Mouse (Mus musculus): Measurements from ENCODE around the gene Nr2f2. TPM values are rescaled to one million over a fixed set of nuclear protein-coding genes. Genes with fewer than 3 reads are reported as not detected.

Gene Nr2f2
- total RNA-seq (2014; fragmentation: Nextera tagmentation) (not detected in 2 replicates), total RNA-seq (2017) (not detected in 2 replicates)

DNA sequence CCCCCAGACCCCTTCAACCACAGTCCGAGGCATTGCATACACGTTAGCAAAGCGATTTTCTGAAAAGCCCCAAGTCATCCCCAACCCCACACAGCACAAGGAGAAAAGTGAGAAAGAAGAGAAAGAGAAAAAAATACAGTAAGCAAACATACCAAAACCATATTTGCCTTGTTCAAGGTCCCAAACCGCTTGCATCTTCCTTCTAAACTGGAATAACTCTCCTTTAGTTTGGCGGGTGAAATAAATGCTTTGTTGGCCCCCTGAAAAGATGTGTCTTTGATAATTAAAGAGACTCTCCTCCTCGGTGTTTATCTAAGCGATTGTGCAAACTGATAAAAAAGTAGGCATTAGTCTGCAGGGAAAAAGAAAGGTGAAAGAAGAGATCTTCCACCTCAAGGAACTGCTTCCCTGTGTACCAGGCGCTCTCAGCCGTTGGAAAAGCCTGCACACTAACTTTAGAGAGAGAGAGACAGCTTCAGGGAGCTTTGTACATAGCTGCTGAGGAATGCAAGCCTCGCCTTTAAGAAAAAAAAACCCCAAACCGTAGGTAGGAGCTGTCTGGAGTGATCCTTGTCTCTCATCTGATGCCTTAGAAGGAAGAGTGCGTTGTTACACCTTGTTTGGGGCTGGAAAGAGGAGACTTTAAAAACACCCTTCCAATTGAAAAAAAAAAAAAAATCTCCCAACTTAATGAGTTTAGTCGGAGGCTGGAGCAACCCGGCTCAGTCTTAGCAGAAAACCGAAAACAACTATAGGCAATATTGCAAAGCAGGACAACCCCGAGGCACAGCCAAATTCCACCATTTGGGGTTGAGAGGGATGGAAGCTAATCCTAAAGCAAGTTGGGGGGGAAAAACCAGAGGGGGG lies at the start of gene Nr2f2:
Nr2f2 (minus strand) TSS at position 795 of the 867 bp plus-strand sequence.
- no peak for ATAC-seq (replicated peaks; ENCODE audit: low FRiP score, low TSS enrichment, poor library complexity, severe bottlenecking)

DNA sequence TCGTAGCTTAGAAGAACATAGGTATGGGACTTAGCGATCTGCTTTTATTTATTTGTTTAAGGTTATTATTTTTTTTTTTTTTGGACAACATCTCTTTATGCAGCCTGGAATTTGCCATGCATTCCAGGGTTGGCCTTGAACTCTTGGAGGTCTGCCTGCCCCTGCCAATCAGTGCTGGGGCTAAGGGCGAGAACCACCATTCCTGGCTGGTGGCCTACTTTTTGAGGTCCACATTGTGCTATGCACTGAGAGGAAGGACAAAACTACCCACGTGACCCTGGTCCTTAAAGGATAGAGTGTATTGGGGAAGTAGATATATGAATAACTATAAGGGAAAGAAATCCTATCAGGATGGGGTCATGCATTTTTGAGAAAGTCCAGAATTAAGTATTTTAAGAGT lies 47.9 kb upstream of the Nr2f2 start:
- no peak for ATAC-seq (replicated peaks; ENCODE audit: low FRiP score, low TSS enrichment, poor library complexity, severe bottlenecking)

DNA sequence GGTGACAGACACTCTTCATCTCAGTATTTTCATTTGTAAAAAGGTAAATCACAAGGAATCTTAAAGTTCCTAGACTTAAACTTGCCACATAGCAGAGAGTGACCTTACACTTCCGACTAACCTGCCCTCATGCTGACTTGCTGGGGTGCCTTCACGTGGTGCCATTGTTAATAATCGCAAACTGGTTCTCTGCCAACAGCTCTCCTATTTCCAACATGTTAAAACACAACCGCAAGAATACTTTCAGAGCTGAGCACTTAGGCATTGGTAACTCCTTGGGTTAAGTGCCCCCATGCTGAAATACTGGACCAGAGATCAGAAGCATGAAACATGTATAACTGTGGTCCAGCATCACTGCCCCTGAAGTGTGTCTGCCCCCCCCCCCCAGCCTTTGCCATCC lies 47.1 kb upstream of the Nr2f2 start:
- ATAC-seq (replicated peaks; ENCODE audit: low FRiP score, low TSS enrichment, poor library complexity, severe bottlenecking): no peak

DNA sequence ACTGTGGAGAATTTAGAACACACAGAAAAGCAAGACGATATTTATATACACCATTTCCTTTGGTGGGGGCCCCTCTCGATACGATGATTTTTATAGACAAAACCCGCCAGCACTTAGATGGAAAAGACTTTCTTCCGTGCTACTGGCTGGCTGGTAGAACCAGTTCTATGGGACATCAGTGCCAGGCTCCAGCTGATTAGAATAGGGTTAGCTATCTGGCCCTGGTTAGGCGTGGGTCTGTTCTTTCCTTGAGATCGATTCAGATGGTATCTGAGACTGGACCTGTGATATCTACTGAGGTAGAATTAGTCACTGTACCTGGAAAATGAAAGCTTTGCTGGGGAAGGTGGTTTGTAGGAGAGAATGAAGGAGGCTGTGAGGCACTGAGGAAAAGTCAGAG lies 46.4 kb upstream of the Nr2f2 start:
- no peak for ATAC-seq (replicated peaks; ENCODE audit: low FRiP score, low TSS enrichment, poor library complexity, severe bottlenecking)

DNA sequence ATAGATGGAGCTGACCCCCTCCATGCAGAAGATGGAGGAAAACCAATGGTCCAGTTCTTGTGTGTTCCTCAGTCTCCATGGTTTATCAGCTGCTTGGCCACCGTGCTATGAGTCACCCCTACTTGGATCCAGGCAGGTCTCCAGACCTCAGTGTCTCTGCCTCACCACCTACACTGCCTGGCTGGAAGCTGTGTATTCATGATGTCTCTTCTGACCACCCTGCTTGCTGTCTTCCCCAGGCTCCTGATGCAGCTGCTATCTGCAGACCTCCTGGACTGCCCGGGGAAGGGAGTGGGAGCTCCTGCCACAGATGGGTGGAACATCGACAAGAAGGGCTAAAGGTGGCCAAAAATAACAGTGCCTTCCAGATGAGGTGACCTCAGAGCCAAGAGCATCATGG lies 43.8 kb upstream of the Nr2f2 start:
- no peak for ATAC-seq (replicated peaks; ENCODE audit: low FRiP score, low TSS enrichment, poor library complexity, severe bottlenecking)

DNA sequence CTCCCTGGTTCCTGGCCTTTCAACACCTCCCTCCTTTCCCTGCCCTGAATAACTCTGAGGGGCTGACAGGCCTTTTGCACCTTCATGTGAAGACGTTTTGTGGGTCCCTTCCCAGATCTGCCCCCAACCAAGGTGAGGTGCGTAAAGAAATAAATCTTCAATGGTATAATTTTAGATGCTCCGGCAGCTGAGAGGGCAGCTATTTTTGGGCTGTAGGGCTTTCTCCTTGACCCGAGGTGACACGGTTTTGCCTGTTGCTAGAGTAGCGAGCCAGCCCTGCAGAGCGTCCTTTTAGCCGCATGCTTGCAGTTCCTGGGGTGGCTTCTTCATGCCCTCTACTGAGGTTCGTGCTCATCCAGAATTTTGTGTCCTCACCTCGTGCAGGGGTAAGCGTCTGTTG lies 43.4 kb upstream of the Nr2f2 start:
- ATAC-seq (replicated peaks; ENCODE audit: low FRiP score, low TSS enrichment, poor library complexity, severe bottlenecking): no peak

DNA sequence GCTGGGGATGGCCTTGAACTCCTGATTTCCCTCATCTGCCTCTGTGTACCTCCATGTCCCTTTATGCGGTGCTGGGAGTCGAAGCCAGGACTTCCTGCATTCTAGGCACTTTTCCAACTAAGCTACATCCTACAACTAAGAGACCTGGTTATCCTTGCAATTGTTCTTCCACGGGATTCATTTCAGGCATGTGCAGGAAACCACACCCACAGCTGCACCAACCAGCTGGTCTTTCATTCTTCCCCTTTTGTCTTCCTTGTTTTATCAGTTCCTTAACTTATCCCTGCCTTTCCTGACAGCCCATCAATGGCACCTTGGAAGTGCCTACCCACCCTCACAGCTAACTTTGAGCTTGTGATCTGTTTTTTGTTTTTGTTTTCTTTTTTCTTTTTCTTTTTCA lies 42.3 kb upstream of the Nr2f2 start:
- ATAC-seq (replicated peaks; ENCODE audit: low FRiP score, low TSS enrichment, poor library complexity, severe bottlenecking): no peak

DNA sequence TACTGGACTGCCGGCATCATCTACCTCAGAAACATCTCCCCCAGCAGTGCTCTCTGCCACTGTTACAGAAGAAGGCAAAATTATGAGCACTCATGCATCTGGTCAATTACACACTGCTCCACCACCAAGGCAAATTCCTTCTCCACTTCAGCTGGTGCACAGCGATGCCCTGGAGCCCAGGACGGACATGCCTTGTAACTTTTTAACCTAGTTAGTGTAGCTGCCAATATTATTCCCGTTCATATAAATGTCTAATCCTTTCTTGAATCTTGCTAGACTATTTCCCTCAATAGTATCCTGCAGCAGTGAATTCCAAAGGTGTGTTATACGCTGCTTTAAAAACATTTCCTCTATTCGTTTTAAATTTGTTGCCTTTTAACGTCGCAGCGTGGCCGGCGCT lies 40.6 kb upstream of the Nr2f2 start:
- no peak for ATAC-seq (replicated peaks; ENCODE audit: low FRiP score, low TSS enrichment, poor library complexity, severe bottlenecking)

DNA sequence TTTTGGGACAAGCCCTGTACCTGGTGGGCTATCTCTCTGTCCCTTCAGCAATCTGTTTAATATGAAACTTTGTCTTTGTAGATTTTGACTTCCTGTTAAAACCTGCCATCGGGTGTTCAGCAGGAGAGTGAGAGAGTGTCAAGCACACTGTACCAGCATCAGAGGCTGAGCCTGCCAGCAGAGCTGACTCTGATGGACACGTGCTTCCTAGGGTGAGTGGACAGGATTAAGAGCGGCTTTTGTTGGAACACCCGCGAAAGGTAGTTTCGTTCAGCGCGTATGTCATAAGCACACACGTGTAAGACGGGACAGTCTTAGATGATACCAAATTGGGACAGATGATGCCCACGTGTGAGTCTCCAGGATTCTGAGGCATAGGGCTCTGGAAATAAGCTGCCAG lies 40.0 kb upstream of the Nr2f2 start:
- no peak for ATAC-seq (replicated peaks; ENCODE audit: low FRiP score, low TSS enrichment, poor library complexity, severe bottlenecking)

DNA sequence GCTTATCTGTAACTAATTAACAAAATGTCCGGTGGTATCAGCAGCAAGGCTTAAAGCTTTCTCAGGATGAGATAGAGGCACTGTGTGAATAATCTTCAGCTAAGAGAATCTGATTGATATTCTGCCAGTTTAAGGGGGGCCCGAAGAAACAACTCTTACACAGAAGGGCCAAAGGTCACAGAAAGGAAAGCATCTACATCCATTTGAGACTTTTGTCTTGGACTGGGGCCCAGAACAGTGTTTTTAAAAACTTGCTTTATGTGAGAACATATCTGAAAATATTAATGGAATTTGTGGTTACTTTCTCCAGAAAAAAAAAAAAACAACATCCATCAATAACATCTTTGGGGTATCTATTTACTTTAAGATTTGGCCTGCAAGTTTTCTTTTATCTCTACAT lies 38.9 kb upstream of the Nr2f2 start:
- no peak for ATAC-seq (replicated peaks; ENCODE audit: low FRiP score, low TSS enrichment, poor library complexity, severe bottlenecking)

DNA sequence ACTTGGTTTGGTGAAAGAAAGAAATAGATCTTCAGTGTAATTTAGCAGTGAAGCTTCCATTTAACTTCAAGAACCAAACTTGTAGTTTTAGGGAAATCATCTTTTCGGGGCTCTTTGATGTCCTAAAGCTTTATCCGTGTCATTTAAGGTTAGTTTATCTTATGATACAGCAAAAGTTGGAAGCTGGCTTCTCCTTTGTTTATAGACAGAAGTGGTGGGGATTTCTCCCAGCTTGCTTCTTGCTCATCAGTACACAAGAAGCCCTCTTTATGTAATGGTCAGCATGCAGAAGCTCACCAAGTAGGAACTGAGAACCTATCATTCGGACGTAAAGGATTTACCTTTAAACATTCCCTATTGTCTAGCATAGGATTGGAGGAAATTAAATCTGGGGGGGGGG lies 16.3 kb upstream of the Nr2f2 start:
- ATAC-seq (replicated peaks; ENCODE audit: low FRiP score, low TSS enrichment, poor library complexity, severe bottlenecking): no peak

DNA sequence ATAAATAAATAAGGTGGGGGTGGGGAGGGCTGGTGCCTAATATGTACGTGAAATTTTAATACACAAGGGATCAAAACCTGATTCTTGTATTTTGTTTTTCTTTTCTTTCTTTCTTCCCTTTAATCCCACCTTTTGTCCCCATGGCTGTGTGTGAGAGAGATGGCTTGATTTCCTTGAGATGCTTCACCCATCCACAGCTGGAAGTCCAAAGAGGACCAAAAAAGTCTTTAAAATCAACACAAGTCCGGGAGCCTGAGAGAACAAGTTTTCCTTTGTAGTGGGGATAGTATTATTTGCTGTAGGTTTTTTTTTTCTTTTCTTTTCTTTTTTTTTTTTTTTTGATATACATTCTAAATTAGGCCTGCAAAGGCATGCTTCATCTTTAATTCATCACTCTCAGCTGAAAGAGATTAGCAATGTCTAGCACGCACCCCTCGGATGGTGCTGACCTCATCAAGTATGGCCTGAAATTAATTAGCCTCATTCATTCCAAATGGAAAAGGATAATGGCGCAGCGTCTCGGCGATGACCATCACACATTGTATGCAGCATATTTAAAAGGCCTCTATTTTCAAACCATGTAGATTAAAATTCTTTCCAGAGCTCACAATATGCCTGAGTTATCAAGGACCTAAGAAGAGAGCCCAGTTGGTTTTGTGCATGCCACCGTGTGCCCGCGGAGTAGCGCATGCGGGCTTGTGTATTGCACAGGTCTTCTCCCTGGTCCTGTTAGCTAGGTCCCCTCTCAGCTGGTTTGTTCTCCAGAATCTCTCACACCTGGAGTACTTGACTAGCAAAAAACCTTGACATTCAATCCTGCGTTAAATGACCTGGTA lies 15.1 kb upstream of the Nr2f2 start:
- no peak for ATAC-seq (replicated peaks; ENCODE audit: low FRiP score, low TSS enrichment, poor library complexity, severe bottlenecking)

DNA sequence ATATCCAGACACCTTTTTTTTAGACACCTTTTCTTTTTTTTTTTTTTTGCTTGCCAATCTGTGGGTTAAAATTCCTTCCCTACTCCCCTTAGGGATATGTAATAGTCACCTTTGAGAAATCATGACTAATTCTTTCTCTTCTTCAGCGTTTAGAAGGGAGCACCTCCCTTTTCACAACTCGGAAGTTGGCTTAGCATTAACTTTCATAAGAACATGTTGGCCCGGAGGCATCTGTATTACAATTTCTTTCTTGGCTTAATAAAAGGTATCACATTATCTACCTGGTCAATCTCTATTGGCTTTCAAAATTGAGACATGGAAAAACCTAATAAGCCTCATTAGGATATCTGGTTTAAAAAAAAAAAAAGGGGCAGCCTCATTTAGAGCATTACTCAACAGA lies 14.4 kb upstream of the Nr2f2 start:
- no peak for ATAC-seq (replicated peaks; ENCODE audit: low FRiP score, low TSS enrichment, poor library complexity, severe bottlenecking)

DNA sequence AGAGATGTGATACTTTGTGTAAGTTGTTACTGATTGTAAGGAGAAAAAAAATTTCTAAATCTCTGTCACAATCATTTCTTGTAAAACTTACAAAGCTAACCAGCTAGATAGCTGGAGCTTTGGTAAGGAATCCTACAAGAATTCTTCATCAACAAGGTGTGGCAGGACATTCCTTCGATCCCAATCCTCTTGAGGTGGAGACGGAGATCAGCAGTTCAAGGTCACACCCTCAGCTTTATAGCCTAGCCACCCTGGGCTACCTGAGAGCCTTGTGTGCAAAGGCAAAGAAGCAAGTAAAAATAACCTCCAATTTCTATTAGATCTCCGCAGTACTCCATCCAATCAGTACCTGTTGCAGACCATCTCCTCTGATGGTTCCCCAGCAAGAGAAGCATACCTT lies 13.7 kb upstream of the Nr2f2 start:
- ATAC-seq (replicated peaks; ENCODE audit: low FRiP score, low TSS enrichment, poor library complexity, severe bottlenecking): no peak

DNA sequence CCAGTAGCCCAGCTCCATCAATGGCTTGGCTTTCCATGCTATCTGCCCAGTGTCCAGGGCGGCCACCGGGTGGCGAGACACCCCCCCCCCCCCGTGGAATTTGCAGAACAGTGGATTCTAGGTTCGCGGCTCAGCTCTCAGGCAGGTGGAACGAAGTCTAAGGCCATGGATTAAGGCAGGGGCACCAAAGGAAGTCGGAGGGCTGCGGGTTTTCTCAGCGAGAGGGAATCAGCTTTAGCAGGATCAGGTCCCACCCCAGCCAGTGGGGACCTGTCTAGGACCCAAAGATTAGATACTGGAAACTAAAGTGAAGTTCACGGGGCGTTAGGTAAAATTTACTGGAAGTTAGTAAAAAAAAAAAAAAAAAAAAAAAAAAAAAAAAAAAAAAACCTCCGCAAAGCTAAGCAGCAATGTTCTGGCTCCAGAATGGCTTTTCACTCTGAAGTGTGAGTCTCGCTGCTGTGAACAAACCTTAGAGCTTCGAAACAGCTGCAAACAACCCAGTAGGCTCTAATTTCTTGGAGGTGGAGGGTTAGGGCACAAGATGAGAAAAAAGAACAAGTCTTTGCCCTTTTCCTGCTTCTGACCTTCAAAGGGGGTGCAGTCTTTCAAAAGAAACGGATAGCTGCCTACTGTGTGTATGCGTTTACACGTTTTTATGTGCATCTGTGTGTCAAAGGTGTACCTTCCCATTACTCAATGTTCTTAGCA lies 4.2 kb upstream of the Nr2f2 start:
- no peak for ATAC-seq (replicated peaks; ENCODE audit: low FRiP score, low TSS enrichment, poor library complexity, severe bottlenecking)

DNA sequence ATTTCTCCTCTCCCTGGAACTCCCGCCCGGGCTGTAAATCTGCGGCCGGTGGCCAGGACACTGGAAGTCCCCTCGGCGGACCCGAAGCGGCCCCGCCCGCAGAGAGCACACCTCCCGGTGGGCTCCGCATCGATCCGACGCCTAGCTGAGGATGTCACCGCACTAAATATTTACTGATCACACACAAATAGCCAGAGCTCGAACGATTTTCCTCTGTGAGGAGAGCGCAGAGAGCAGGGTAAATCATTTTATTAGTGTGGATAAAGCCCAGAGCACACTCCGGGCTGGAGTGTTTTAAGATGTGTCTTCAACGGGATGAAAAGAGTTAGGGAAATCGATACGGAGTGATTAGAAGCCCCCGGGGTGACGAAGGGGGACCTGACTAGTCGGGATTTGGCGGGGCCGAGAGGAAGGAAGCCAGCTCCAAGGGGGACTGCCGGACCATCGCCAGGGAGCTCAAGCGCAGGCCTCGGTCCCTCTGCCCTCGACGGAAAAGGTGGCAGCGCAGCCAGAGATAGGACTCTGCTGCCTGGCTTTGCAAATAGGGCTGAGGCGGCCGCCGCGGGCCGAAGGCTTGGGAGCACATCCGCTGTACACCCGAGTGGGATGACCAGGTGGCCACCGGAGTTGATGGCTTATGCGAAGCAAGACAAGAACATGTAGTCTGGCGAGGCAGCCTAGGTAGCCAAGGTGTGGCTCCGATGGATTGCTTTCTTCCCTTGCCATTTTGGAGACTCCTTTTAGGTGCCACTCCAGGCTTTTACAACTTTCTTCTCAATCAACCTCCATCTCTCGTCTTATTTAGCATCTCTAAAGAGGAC lies 3.4 kb upstream of the Nr2f2 start:
- ATAC-seq (replicated peaks; ENCODE audit: low FRiP score, low TSS enrichment, poor library complexity, severe bottlenecking): no peak

DNA sequence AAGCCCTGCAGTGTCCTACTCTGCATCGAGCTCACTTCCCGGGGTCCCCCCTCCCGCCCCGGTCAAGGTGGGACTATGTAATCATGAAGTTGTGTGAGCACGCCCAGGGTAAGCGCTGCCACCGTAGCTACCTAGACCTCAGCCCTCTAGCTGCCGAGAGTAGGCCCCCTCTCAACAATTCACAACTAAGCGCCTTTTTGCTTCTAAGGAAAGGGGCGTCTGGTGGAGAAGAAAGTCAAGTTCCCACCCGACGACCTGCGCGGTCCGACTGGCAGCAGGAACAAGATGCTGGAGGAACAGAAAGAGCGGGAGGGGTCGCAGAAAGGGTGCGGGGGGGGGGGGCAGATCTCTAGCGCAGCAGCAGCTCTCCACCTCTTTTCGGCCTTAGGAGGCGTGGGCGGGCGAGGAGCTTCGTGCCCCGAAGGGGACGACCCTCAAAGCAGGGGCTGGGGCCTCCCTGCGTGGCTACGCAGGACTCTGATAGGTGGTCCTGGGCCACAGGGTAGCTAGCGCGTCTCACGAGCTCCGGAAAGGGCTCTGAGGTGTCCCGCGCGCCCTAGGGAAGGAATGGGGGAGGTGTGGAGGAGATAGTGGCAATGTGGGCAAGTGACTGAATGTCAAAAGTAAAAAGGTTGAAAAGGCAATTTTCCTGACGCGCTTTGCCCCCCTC lies 2.7 kb upstream of the Nr2f2 start:
- ATAC-seq (replicated peaks; ENCODE audit: low FRiP score, low TSS enrichment, poor library complexity, severe bottlenecking): no peak

DNA sequence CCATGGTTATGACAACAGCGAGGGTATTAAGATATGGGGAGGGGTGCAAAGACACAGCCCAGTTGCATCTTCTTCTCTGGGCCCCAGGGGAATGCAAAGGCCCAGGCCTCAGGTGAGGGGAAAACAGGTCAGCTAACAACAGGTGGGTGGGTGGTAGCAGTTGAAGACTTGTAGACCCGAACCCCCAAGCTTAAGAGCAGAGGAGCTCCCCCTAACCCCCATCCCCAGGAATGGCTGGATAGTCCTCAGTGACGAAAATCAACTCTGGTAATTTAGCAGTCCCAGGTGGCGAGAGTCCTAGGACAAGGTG lies 2.2 kb upstream of the Nr2f2 start:
- no peak for ATAC-seq (replicated peaks; ENCODE audit: low FRiP score, low TSS enrichment, poor library complexity, severe bottlenecking)

DNA sequence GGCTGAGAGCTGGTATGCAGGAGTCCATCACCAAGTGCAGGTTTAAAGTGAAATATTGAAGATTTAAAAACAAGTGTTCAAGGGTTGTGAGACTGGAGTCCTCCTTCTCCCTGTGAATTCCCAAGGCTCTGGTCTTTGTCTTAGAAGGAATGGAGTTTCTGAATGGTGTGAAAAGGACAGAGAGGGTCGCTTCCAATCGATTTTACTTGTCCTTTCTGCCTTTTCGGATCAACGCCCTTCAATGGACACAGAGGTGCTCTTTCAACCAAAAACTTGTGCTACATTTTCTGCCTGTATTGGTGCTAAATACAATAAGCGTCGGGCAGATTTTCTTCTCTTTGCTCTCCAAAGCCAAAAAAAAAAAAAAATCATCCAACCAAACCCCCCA lies 1.7 kb upstream of the Nr2f2 start:
- no peak for ATAC-seq (replicated peaks; ENCODE audit: low FRiP score, low TSS enrichment, poor library complexity, severe bottlenecking)

Measured in megakaryocyte-erythroid progenitor cell, adult 5-6 weeks (primary cell).